Mouse (Mus musculus): ENCODE results near the gene Zfp36. TPM values are rescaled to one million over a fixed set of nuclear protein-coding genes. Genes with fewer than 3 reads are reported as not detected.

Gene Zfp36
- total and polyA plus RNA-seq, 3 experiments: 0.50 to 2.8 TPM; not detected in 1

- Histone ChIP-seq H3K79me2 (ENCODE audit: control insufficient read depth, insufficient read depth, low read length, poor library complexity) (no peaks in the 10 kb centered on the region), H3K4me1 (ENCODE audit: control insufficient read depth in 1 of 2, insufficient read depth in 2 of 2, low read length in 2 of 2) (peaks cover 0 to 5% of the 10 kb centered on the region in 2 experiments; a peak in 1 of 4 replicates), H3K27me3 (ENCODE audit: control insufficient read depth in 1 of 2, insufficient read depth in 2 of 2, low read length in 2 of 2) (no peaks in the 10 kb centered on the region), H3K4me3 (ENCODE audit: control insufficient read depth in 1 of 2, insufficient read depth in 1 of 2, low read depth in 2 of 2, low read length in 2 of 2) (no peak overlapping the region), H3K27ac (ENCODE audit: control insufficient read depth, low read depth, low read length) (no peak overlapping the region), H3K36me3 (ENCODE audit: control insufficient read depth in 1 of 2, insufficient read depth in 2 of 2, low read length in 2 of 2) (no peaks in the 10 kb centered on the region), H3K9me3 (replicated peaks; ENCODE audit: insufficient read depth, low read length) (no peaks in the 10 kb centered on the region), H3K9ac (ENCODE audit: control insufficient read depth, low read depth, low read length, poor library complexity, severe bottlenecking) (no peak overlapping the region)
- DNase-seq (ENCODE audit: low read depth, low spot score): no peak
- TF ChIP-seq E2F4 (IDR thresholded peaks at IDR 0.05; ENCODE audit: borderline replicate concordance, low read depth, low read length) (no peak), MYB (IDR thresholded peaks at IDR 0.05; ENCODE audit: low read depth, low read length) (no peak), POLR2AphosphoS5 (IDR thresholded peaks at IDR 0.05; ENCODE audit: borderline replicate concordance, low read depth, low read length) (no peak), ETS1 (IDR thresholded peaks at IDR 0.05; ENCODE audit: low read depth, low read length) (no peak), MYC (IDR thresholded peaks at IDR 0.05; ENCODE audit: low read depth, low read length) (no peak), CHD1 (IDR thresholded peaks at IDR 0.05; ENCODE audit: low read depth, low read length) (no peak), CTCF (IDR thresholded peaks at IDR 0.05 in 2 of 3, conservative IDR thresholded peaks at IDR 0.05 in 1 of 3; ENCODE audit: control insufficient read depth in 1 of 3, insufficient read depth in 1 of 3, low read depth in 2 of 3, low read length in 3 of 3, poor library complexity in 1 of 3, severe bottlenecking in 1 of 3) (no peak), USF2 (IDR thresholded peaks at IDR 0.05; ENCODE audit: borderline replicate concordance in 1 of 2, insufficient read depth in 1 of 2, low read depth in 1 of 2, low read length in 2 of 2) (no peak), KAT2A (conservative IDR thresholded peaks at IDR 0.05; ENCODE audit: low read depth, low read length) (no peak), TBP (IDR thresholded peaks at IDR 0.05; ENCODE audit: low read depth, low read length) (no peak), CHD2 (IDR thresholded peaks at IDR 0.05; ENCODE audit: low read length) (no peak), GABPA (IDR thresholded peaks at IDR 0.05; ENCODE audit: low read depth, low read length) (no peak), JUND (IDR thresholded peaks at IDR 0.05; ENCODE audit: low read depth, low read length) (no peak), RAD21 (IDR thresholded peaks at IDR 0.05; ENCODE audit: low read depth, low read length) (no peak), ZNF384 (IDR thresholded peaks at IDR 0.05; ENCODE audit: low read depth, low read length) (no peak), NRF1 (IDR thresholded peaks at IDR 0.05; ENCODE audit: insufficient read depth, low read depth, low read length, poor library complexity, severe bottlenecking) (no peak), MXI1 (IDR thresholded peaks at IDR 0.05; ENCODE audit: low read depth, low read length) (no peak), POLR2A (IDR thresholded peaks at IDR 0.05; ENCODE audit: control insufficient read depth in 1 of 2, insufficient read depth in 1 of 2, low read depth in 1 of 2, low read length in 2 of 2, poor library complexity in 1 of 2) (no peak), MAZ (IDR thresholded peaks at IDR 0.05; ENCODE audit: low read depth, low read length) (no peak), ZMIZ1 (IDR thresholded peaks at IDR 0.05; ENCODE audit: low read depth, low read length) (no peak)
Measured at GRCm38 (mm10) chr7:28359854-28360253, 20.2 kb downstream of the Zfp36 start.

GRCm38 (mm10) chr7:28358431-28358830 is 21.6 kb downstream of the Zfp36 start:
- H3K9me3 ChIP-seq (replicated peaks; ENCODE audit: insufficient read depth, low read length): no peaks in the 10 kb centered on the region
- no peaks in the 10 kb centered on the region for H3K27me3 ChIP-seq (ENCODE audit: control insufficient read depth in 1 of 2, insufficient read depth in 2 of 2, low read length in 2 of 2)
- no peaks in the 10 kb centered on the region for H3K79me2 ChIP-seq (ENCODE audit: control insufficient read depth, insufficient read depth, low read length, poor library complexity)
- no peak overlapping the region for H3K9ac ChIP-seq (ENCODE audit: control insufficient read depth, low read depth, low read length, poor library complexity, severe bottlenecking)
- DNase-seq (ENCODE audit: low read depth, low spot score): no peak
- no peak overlapping the region for H3K4me3 ChIP-seq (ENCODE audit: control insufficient read depth in 1 of 2, insufficient read depth in 1 of 2, low read depth in 2 of 2, low read length in 2 of 2)
- no peak overlapping the region for H3K27ac ChIP-seq (ENCODE audit: control insufficient read depth, low read depth, low read length)
- peaks cover 0 to 1% of the 10 kb centered on the region in 2 experiments; a peak in 2 of 4 replicates for H3K36me3 ChIP-seq (ENCODE audit: control insufficient read depth in 1 of 2, insufficient read depth in 2 of 2, low read length in 2 of 2)
- peaks cover 0 to 6% of the 10 kb centered on the region in 2 experiments; a peak in 1 of 4 replicates for H3K4me1 ChIP-seq (ENCODE audit: control insufficient read depth in 1 of 2, insufficient read depth in 2 of 2, low read length in 2 of 2)
- TF ChIP-seq NELFE (IDR thresholded peaks at IDR 0.05; ENCODE audit: low read depth, low read length): no peak
- TF ChIP-seq GATA1 (IDR thresholded peaks at IDR 0.05; ENCODE audit: low read depth, low read length): no peak
- no peak for TF ChIP-seq MAX (IDR thresholded peaks at IDR 0.05; ENCODE audit: low read length)
- TF ChIP-seq RAD21 (IDR thresholded peaks at IDR 0.05; ENCODE audit: low read depth, low read length): no peak
- no peak for TF ChIP-seq MYC (IDR thresholded peaks at IDR 0.05; ENCODE audit: low read depth, low read length)
- TF ChIP-seq TBP (IDR thresholded peaks at IDR 0.05; ENCODE audit: low read depth, low read length): no peak
- TF ChIP-seq SIN3A (IDR thresholded peaks at IDR 0.05; ENCODE audit: low read length): no peak
- TF ChIP-seq NRF1 (IDR thresholded peaks at IDR 0.05; ENCODE audit: insufficient read depth, low read depth, low read length, poor library complexity, severe bottlenecking): no peak
- TF ChIP-seq MAFK (IDR thresholded peaks at IDR 0.05; ENCODE audit: borderline replicate concordance, low read depth, low read length): no peak
- TF ChIP-seq EP300 (IDR thresholded peaks at IDR 0.05; ENCODE audit: low read depth in 1 of 2, low read length in 2 of 2): no peak
- no peak for TF ChIP-seq MXI1 (IDR thresholded peaks at IDR 0.05; ENCODE audit: low read depth, low read length)
- TF ChIP-seq CTCF (IDR thresholded peaks at IDR 0.05 in 2 of 3, conservative IDR thresholded peaks at IDR 0.05 in 1 of 3; ENCODE audit: control insufficient read depth in 1 of 3, insufficient read depth in 1 of 3, low read depth in 2 of 3, low read length in 3 of 3, poor library complexity in 1 of 3, severe bottlenecking in 1 of 3): no peak
- TF ChIP-seq HCFC1 (IDR thresholded peaks at IDR 0.05; ENCODE audit: low read depth, low read length): no peak
- no peak for TF ChIP-seq CHD2 (IDR thresholded peaks at IDR 0.05; ENCODE audit: low read length)
